Mouse (Mus musculus): ENCODE data around the gene St6gal1. TPM values are rescaled to one million over a fixed set of nuclear protein-coding genes. Genes with fewer than 3 reads are reported as not detected.

Gene St6gal1
- polyA plus RNA-seq, 1 experiment from 2014 or later, result 21.5 TPM

GRCm38 (mm10) chr16:23189612-23190011, 34.9 kb upstream of the St6gal1 start:
- ATAC-seq (ENCODE audit: insufficient number of reproducible peaks, insufficient read depth, low FRiP score, low TSS enrichment, low read depth), result no peak
- H3K4me3 ChIP-seq (replicated peaks), result no peak overlapping the region
- WGBS, result 69% methylated on average over 1 of the region's 1 CpGs

GRCm38 (mm10) chr16:23191560-23192242, 32.8 kb upstream of the St6gal1 start:
- Histone ChIP-seq H3K4me3 (replicated peaks) (no peak overlapping the region), H3K27me3 (no peaks in the 10 kb centered on the region), H3K4me2 (no peak overlapping the region), H3K4me1 (replicated peaks) (no peaks in the 10 kb centered on the region), H3K9ac (replicated peaks) (no peak overlapping the region), H3K36me3 (no peaks in the 10 kb centered on the region), H3K9me3 (no peaks in the 10 kb centered on the region), H3K27ac (no peak overlapping the region)
- WGBS, result 80% methylated on average over 9 of the region's 9 CpGs
- no peak for ATAC-seq (ENCODE audit: insufficient number of reproducible peaks, insufficient read depth, low FRiP score, low TSS enrichment, low read depth)

More at GRCm38 (mm10) chr16:23189612-23190011, 34.9 kb upstream of the St6gal1 start:
- no peaks in the 10 kb centered on the region for H3K36me3 ChIP-seq
- no peaks in the 10 kb centered on the region for H3K27me3 ChIP-seq
- H3K27ac ChIP-seq, result no peak overlapping the region
- no peak overlapping the region for H3K4me2 ChIP-seq
- no peaks in the 10 kb centered on the region for H3K4me1 ChIP-seq (replicated peaks)
- H3K9ac ChIP-seq (replicated peaks), result no peak overlapping the region
- no peaks in the 10 kb centered on the region for H3K9me3 ChIP-seq

GRCm38 (mm10) chr16:23195618-23196017, 28.9 kb upstream of the St6gal1 start:
- no peak overlapping the region for H3K9ac ChIP-seq (replicated peaks)
- H3K27ac ChIP-seq, result no peak overlapping the region
- no peak overlapping the region for H3K4me3 ChIP-seq (replicated peaks)
- no peaks in the 10 kb centered on the region for H3K9me3 ChIP-seq
- no peak for ATAC-seq (ENCODE audit: insufficient number of reproducible peaks, insufficient read depth, low FRiP score, low TSS enrichment, low read depth)
- no peaks in the 10 kb centered on the region for H3K4me1 ChIP-seq (replicated peaks)
- H3K36me3 ChIP-seq, result no peaks in the 10 kb centered on the region
- WGBS, result 80% methylated on average over 7 of the region's 7 CpGs
- no peaks in the 10 kb centered on the region for H3K27me3 ChIP-seq
- H3K4me2 ChIP-seq, result no peak overlapping the region

- H3K27me3 ChIP-seq, result no peaks in the 10 kb centered on the region
- H3K27ac ChIP-seq, result no peak overlapping the region
- ATAC-seq (ENCODE audit: insufficient number of reproducible peaks, insufficient read depth, low FRiP score, low TSS enrichment, low read depth), result no peak
- no peaks in the 10 kb centered on the region for H3K9me3 ChIP-seq
- H3K4me2 ChIP-seq, result no peak overlapping the region
- no peak overlapping the region for H3K9ac ChIP-seq (replicated peaks)
- H3K4me1 ChIP-seq (replicated peaks), result no peaks in the 10 kb centered on the region
- no peak overlapping the region for H3K4me3 ChIP-seq (replicated peaks)
- no peaks in the 10 kb centered on the region for H3K36me3 ChIP-seq
Observed at GRCm38 (mm10) chr16:23196296-23196695, 28.2 kb upstream of the St6gal1 start.

GRCm38 (mm10) chr16:23196791-23197190, 27.7 kb upstream of the St6gal1 start:
- H3K9ac ChIP-seq (replicated peaks), result no peak overlapping the region
- ATAC-seq (ENCODE audit: insufficient number of reproducible peaks, insufficient read depth, low FRiP score, low TSS enrichment, low read depth), result no peak
- no peaks in the 10 kb centered on the region for H3K9me3 ChIP-seq
- H3K4me2 ChIP-seq, result no peak overlapping the region
- H3K4me1 ChIP-seq (replicated peaks), result no peaks in the 10 kb centered on the region
- no peaks in the 10 kb centered on the region for H3K27me3 ChIP-seq
- no peak overlapping the region for H3K4me3 ChIP-seq (replicated peaks)
- WGBS, result 90% methylated on average over 6 of the region's 6 CpGs
- no peak overlapping the region for H3K27ac ChIP-seq
- no peaks in the 10 kb centered on the region for H3K36me3 ChIP-seq

- no peak overlapping the region for H3K9ac ChIP-seq (replicated peaks)
- ATAC-seq (ENCODE audit: insufficient number of reproducible peaks, insufficient read depth, low FRiP score, low TSS enrichment, low read depth), result no peak
- H3K9me3 ChIP-seq, result no peaks in the 10 kb centered on the region
- H3K4me2 ChIP-seq, result no peak overlapping the region
- H3K4me1 ChIP-seq (replicated peaks), result no peaks in the 10 kb centered on the region
- H3K27me3 ChIP-seq, result no peaks in the 10 kb centered on the region
- H3K36me3 ChIP-seq, result no peaks in the 10 kb centered on the region
- H3K27ac ChIP-seq, result no peak overlapping the region
- no peak overlapping the region for H3K4me3 ChIP-seq (replicated peaks)
Observed at GRCm38 (mm10) chr16:23201498-23201897, 23.0 kb upstream of the St6gal1 start.

GRCm38 (mm10) chr16:23214314-23214713, 10.2 kb upstream of the St6gal1 start:
- WGBS, result 80% methylated on average over 7 of the region's 7 CpGs
- no peak for ATAC-seq (ENCODE audit: insufficient number of reproducible peaks, insufficient read depth, low FRiP score, low TSS enrichment, low read depth)
- H3K4me3 ChIP-seq (replicated peaks), result no peak overlapping the region
- no peaks in the 10 kb centered on the region for H3K9me3 ChIP-seq
- no peak overlapping the region for H3K9ac ChIP-seq (replicated peaks)
- H3K4me2 ChIP-seq, result no peak overlapping the region
- no peaks in the 10 kb centered on the region for H3K36me3 ChIP-seq
- H3K27me3 ChIP-seq, result no peaks in the 10 kb centered on the region
- no peaks in the 10 kb centered on the region for H3K4me1 ChIP-seq (replicated peaks)
- no peak overlapping the region for H3K27ac ChIP-seq

GRCm38 (mm10) chr16:23215241-23215900, 9.2 kb upstream of the St6gal1 start:
- no peak for ATAC-seq (ENCODE audit: insufficient number of reproducible peaks, insufficient read depth, low FRiP score, low TSS enrichment, low read depth)
- no peak overlapping the region for H3K27ac ChIP-seq
- no peak overlapping the region for H3K4me2 ChIP-seq
- H3K4me1 ChIP-seq (replicated peaks), result no peaks in the 10 kb centered on the region
- 92% methylated on average over 5 of the region's 5 CpGs for WGBS
- H3K36me3 ChIP-seq, result no peaks in the 10 kb centered on the region
- H3K27me3 ChIP-seq, result no peaks in the 10 kb centered on the region
- H3K4me3 ChIP-seq (replicated peaks), result no peak overlapping the region
- no peaks in the 10 kb centered on the region for H3K9me3 ChIP-seq
- no peak overlapping the region for H3K9ac ChIP-seq (replicated peaks)

GRCm38 (mm10) chr16:23216366-23216765, 8.2 kb upstream of the St6gal1 start:
- Histone ChIP-seq H3K4me1 (replicated peaks) (no peaks in the 10 kb centered on the region), H3K27me3 (no peaks in the 10 kb centered on the region), H3K36me3 (no peaks in the 10 kb centered on the region), H3K4me3 (replicated peaks) (no peak overlapping the region), H3K27ac (no peak overlapping the region), H3K4me2 (no peak overlapping the region), H3K9ac (replicated peaks) (no peak overlapping the region), H3K9me3 (no peaks in the 10 kb centered on the region)
- WGBS, result 86% methylated on average over 9 of the region's 9 CpGs
- no peak for ATAC-seq (ENCODE audit: insufficient number of reproducible peaks, insufficient read depth, low FRiP score, low TSS enrichment, low read depth)

GRCm38 (mm10) chr16:23218313-23218712, 6.2 kb upstream of the St6gal1 start:
- Histone ChIP-seq H3K36me3 (no peaks in the 10 kb centered on the region), H3K9me3 (no peaks in the 10 kb centered on the region), H3K4me1 (replicated peaks) (no peaks in the 10 kb centered on the region), H3K27ac (no peak overlapping the region), H3K27me3 (no peaks in the 10 kb centered on the region), H3K9ac (replicated peaks) (no peak overlapping the region), H3K4me2 (no peak overlapping the region), H3K4me3 (replicated peaks) (no peak overlapping the region)
- ATAC-seq (ENCODE audit: insufficient number of reproducible peaks, insufficient read depth, low FRiP score, low TSS enrichment, low read depth), result no peak
- WGBS, result 54% methylated on average over 7 of the region's 7 CpGs

- Histone ChIP-seq H3K27me3 (no peaks in the 10 kb centered on the region), H3K9ac (replicated peaks) (no peak overlapping the region), H3K36me3 (no peaks in the 10 kb centered on the region), H3K4me2 (peak overlapping the region; percentile 78; the same call in 1 of the 2 replicates), H3K4me3 (replicated peaks) (no peak overlapping the region), H3K27ac (peak overlapping the region; percentile 24; the same call in 1 of the 2 replicates), H3K9me3 (no peaks in the 10 kb centered on the region), H3K4me1 (replicated peaks) (peaks cover 18% of the 10 kb centered on the region)
- WGBS, result 78% methylated on average over 12 of the region's 12 CpGs
- ATAC-seq (ENCODE audit: insufficient number of reproducible peaks, insufficient read depth, low FRiP score, low TSS enrichment, low read depth), result no peak
Observed at GRCm38 (mm10) chr16:23223166-23223870, 1.2 kb upstream of the St6gal1 start.
